Comparison of ENCODE assay signal across 11 mouse cellular contexts in genomic region chr3:101562510-101563209, GRCm38 (mm10). TPM values are rescaled to one million over a fixed set of nuclear protein-coding genes. Genes with fewer than 3 reads are reported as not detected.
DNase-seq lines count a peak whose midpoint lies in the region; ATAC-seq and TF ChIP-seq lines count a peak whose summit lies in the region.
"Had no signal": no experiment of that assay in that cellular context is flagged by ENCODE, and none has a peak within 500 bp of the region (broad histone marks: within the 10 kb centered on the region; RNA-seq: fewer than 3 reads in every experiment).

No protein-coding gene starts in this region.

- no peaks in the 10 kb centered on the region for H3K4me1 ChIP-seq in kidney, adult 2 months (ENCODE audit: control insufficient read depth, insufficient read depth, low read length)
- H3K4me1 ChIP-seq in embryonic facial prominence, embryonic 11.5 days (ENCODE audit: control insufficient read depth, insufficient read depth, low read length), result no peaks in the 10 kb centered on the region
- H3K4me1 ChIP-seq in liver, postnatal 0 days (ENCODE audit: insufficient read depth), result peaks cover 17% of the 10 kb centered on the region

- no peak for TF ChIP-seq POLR2A in kidney, adult 2 months (IDR thresholded peaks at IDR 0.05; ENCODE audit: low read depth, low read length)

- no peaks in the 10 kb centered on the region for H3K9me3 ChIP-seq in embryonic facial prominence, embryonic 11.5 days (replicated peaks; ENCODE audit: control insufficient read depth, low read length)
- H3K9me3 ChIP-seq in liver, postnatal 0 days (ENCODE audit: low read length), result no peaks in the 10 kb centered on the region
- H3K9me3 ChIP-seq: forebrain, embryonic 13.5 days had no signal

- H3K4me3 ChIP-seq in kidney, adult 2 months (ENCODE audit: insufficient read depth, low read depth, low read length), result no peak overlapping the region
- no peak overlapping the region for H3K4me3 ChIP-seq in embryonic facial prominence, embryonic 11.5 days (ENCODE audit: low read depth, low read length)
- H3K4me3 ChIP-seq in liver, postnatal 0 days (ENCODE audit: low read depth, low read length), result no peak overlapping the region
- H3K4me3 ChIP-seq: forebrain, embryonic 13.5 days had no signal

- no peak for DNase-seq in cerebellum, adult 8-10 months
- peak; percentile 60 for DNase-seq in kidney, adult 2 months
- no peak for DNase-seq in kidney, postnatal 10 days
- DNase-seq in embryonic facial prominence, embryonic 11.5 days (ENCODE audit: low spot score), result no peak
- no peak for DNase-seq in liver, postnatal 0 days
- no peak for DNase-seq in layer of hippocampus, adult 8-10 months (ENCODE audit: low spot score in 2 of 2)
- DNase-seq: B cell, adult 2 months; lung, postnatal 10 days had no signal

- H3K36me3 ChIP-seq in kidney, adult 2 months (ENCODE audit: control insufficient read depth, insufficient read depth, low read length), result no peaks in the 10 kb centered on the region
- no peaks in the 10 kb centered on the region for H3K36me3 ChIP-seq in embryonic facial prominence, embryonic 11.5 days (replicated peaks; ENCODE audit: control insufficient read depth, insufficient read depth, low read depth, low read length)
- no peaks in the 10 kb centered on the region for H3K36me3 ChIP-seq in liver, postnatal 0 days (replicated peaks; ENCODE audit: insufficient read depth, low read length)

- H3K9ac ChIP-seq in embryonic facial prominence, embryonic 11.5 days (replicated peaks; ENCODE audit: low read length), result 0 out of 2 replicates have a peak overlapping the region, but pooled peaks have one; percentile 1
- H3K9ac ChIP-seq in liver, postnatal 0 days (replicated peaks), result no peak overlapping the region
- H3K9ac ChIP-seq: forebrain, embryonic 13.5 days had no signal

- H3K27me3 ChIP-seq in kidney, adult 2 months (replicated peaks; ENCODE audit: control insufficient read depth, insufficient read depth, low read length), result no peaks in the 10 kb centered on the region
- H3K27me3 ChIP-seq in embryonic facial prominence, embryonic 11.5 days (ENCODE audit: control insufficient read depth, insufficient read depth, low read length), result no peaks in the 10 kb centered on the region
- no peaks in the 10 kb centered on the region for H3K27me3 ChIP-seq in liver, postnatal 0 days (ENCODE audit: insufficient read depth, low read length)

- peak; percentile 58 for ATAC-seq in cerebellum, adult (ENCODE audit: insufficient number of reproducible peaks, low FRiP score, low TSS enrichment)
- 0 out of 2 replicates have a peak, but pooled peaks have one; percentile 29 for ATAC-seq in embryonic facial prominence, embryonic 11.5 days (replicated peaks; ENCODE audit: insufficient number of reproducible peaks, low FRiP score, low TSS enrichment, low read depth)
- peak; percentile 65 for ATAC-seq in liver, postnatal 0 days
- no peak for ATAC-seq in granulocyte monocyte progenitor cell, adult 5-6 weeks (replicated peaks; ENCODE audit: poor library complexity, severe bottlenecking)
- ATAC-seq: forebrain, embryonic 13.5 days had no signal

- WGBS in kidney, adult 2 months, result 68% methylated on average over 10 of the region's 10 CpGs
- 28% methylated on average over 10 of the region's 10 CpGs for WGBS in embryonic facial prominence, embryonic 11.5 days
- 34% methylated on average over 10 of the region's 10 CpGs for WGBS in liver, postnatal 0 days (ENCODE audit: insufficient replicate concordance)

- peak; percentile 28; the same call in 1 of the 2 replicates for TF ChIP-seq EP300 in liver, postnatal 0 days (IDR thresholded peaks at IDR 0.05; ENCODE audit: low read depth)

- no peak for TF ChIP-seq CTCF in kidney, adult 2 months (conservative IDR thresholded peaks at IDR 0.05; ENCODE audit: insufficient read depth, insufficient read length, low read depth, low read length)
- no peak for TF ChIP-seq CTCF in liver, postnatal 0 days (IDR thresholded peaks at IDR 0.05; ENCODE audit: low read depth)

- peak overlapping the region; percentile 91 for H3K27ac ChIP-seq in kidney, adult 2 months (ENCODE audit: insufficient read depth, low read depth, low read length)
- no peak overlapping the region for H3K27ac ChIP-seq in embryonic facial prominence, embryonic 11.5 days (replicated peaks; ENCODE audit: low read depth, low read length)
- H3K27ac ChIP-seq in liver, postnatal 0 days (ENCODE audit: low read depth), result no peak overlapping the region
- H3K27ac ChIP-seq: forebrain, embryonic 13.5 days had no signal

- no peak overlapping the region for H3K4me2 ChIP-seq in embryonic facial prominence, embryonic 11.5 days (ENCODE audit: low read depth, low read length)
- H3K4me2 ChIP-seq in liver, postnatal 0 days (ENCODE audit: low read depth, low read length), result 0 out of 2 replicates have a peak overlapping the region, but pooled peaks have one; percentile 13
- H3K4me2 ChIP-seq: forebrain, embryonic 13.5 days had no signal

RNA-seq across cellular contexts. Expression of gene Atp1a1, which starts 41.8 kb away (rescaled TPM):
- polyA plus RNA-seq in kidney, adult 2 months (2012; rRNA removed), result 2,267 and 2,428 TPM in 2 replicates
- polyA plus RNA-seq in embryonic facial prominence, embryonic 11.5 days (2014; fragmentation: Nextera tagmentation; extraction: Ambion mirVana), result 87.9 and 89.5 TPM in 2 replicates
- polyA plus RNA-seq in liver, postnatal 0 days (2015; fragmentation: Nextera tagmentation; extraction: Ambion mirVana), result 39.3 and 40.8 TPM in 2 replicates
- total RNA-seq in granulocyte monocyte progenitor cell, adult 5-6 weeks (2014; fragmentation: Nextera tagmentation), result 82.1 and 82.6 TPM in 2 replicates
- total RNA-seq in granulocyte monocyte progenitor cell, adult 5-6 weeks (2017), result 118 and 122 TPM in 2 replicates
- total RNA-seq in layer of hippocampus, adult 8-10 months (2022), result 100 to 1,000 TPM; 480 to 507 (median 482) TPM

Comparison
In these comparisons a context has a peak if more than half of its experiments do, and no peak if none do; other contexts are left out.
1. RNA of gene Atp1a1, which starts 41.8 kb away (polyA plus RNA-seq): 2,267 to 2,428 TPM in kidney, adult 2 months; 87.9 to 89.5 TPM in embryonic facial prominence, embryonic 11.5 days and 39.3 to 40.8 TPM in liver, postnatal 0 days; every median in the first group is over 10 times any median in the second.